Mouse (Mus musculus) lung, embryonic 15.5 days (tissue): ENCODE measurements at regions not wholly inside any gene's neighbourhood (a gene's known extent, or its start where the extent isn't known, plus 50 kb on each side); places are given as distances from the start of the nearest gene placed in this dataset.
"Not testable (repeated sequence)": the region's sequence is repeated elsewhere in the genome, so short reads cannot be mapped to it uniquely, and the experiment has no call there.

ENCODE experiments used
- ATAC-seq: fragments of 200-750 bp; cut with Nextera tagmentation; 2 replicates; pipeline ENCODE4 v1.8.0; 2017; ENCODE audit warnings: moderate number of reproducible peaks, borderline replicate concordance; ENCODE audit not compliant: low FRiP score, low TSS enrichment; ENCODE audit errors: extremely low read depth
- H3K27ac ChIP-seq: fragments of 300-500 bp; sonication (generic); 2 replicates; pipeline ENCODE4 v1.5.1; 2015; ENCODE audit warnings: moderate library complexity, mild to moderate bottlenecking, inconsistent platforms
- H3K27me3 ChIP-seq: fragments of 300-500 bp; sonication (generic); 2 replicates; pipeline ENCODE4 v1.6.1; 2015; ENCODE audit warnings: inconsistent platforms
- H3K36me3 ChIP-seq: fragments of 300-500 bp; sonication (generic); 2 replicates; pipeline ENCODE4 v1.6.1; 2015; ENCODE audit warnings: inconsistent platforms
- H3K4me1 ChIP-seq: fragments of 300-500 bp; sonication (generic); 2 replicates; pipeline ENCODE4 v1.6.1; 2015; ENCODE audit warnings: inconsistent platforms
- H3K4me2 ChIP-seq: fragments of 300-500 bp; sonication (generic); 2 replicates; pipeline ENCODE4 v1.6.1; 2015; ENCODE audit warnings: inconsistent platforms, mild to moderate bottlenecking, moderate library complexity
- H3K4me3 ChIP-seq: fragments of 300-500 bp; sonication (generic); 2 replicates; pipeline ENCODE4 v1.5.1; 2015; ENCODE audit warnings: mild to moderate bottlenecking, inconsistent platforms
- H3K9ac ChIP-seq: fragments of 300-500 bp; sonication (generic); 2 replicates; pipeline ENCODE4 v1.6.1; 2015; ENCODE audit warnings: inconsistent platforms
- H3K9me3 ChIP-seq: fragments of 300-500 bp; sonication (generic); 2 replicates; pipeline ENCODE4 v1.6.1; 2016; ENCODE audit warnings: inconsistent platforms
- WGBS: fragments of 180-500 bp; shearing (Covaris S2); methylation state at CpG from one replicate; pipeline ENCODE4 v1.1.7; 2015; 5-methylcytosine and 5-hydroxymethylcytosine counted together

- 72% methylated on average over 12 of the region's 12 CpGs for WGBS
- Histone ChIP-seq H3K36me3 (no peaks in the 10 kb centered on the region), H3K4me2 (no peak overlapping the region), H3K9ac (no peak overlapping the region), H3K9me3 (no peaks in the 10 kb centered on the region), H3K4me1 (no peaks in the 10 kb centered on the region), H3K4me3 (no peak overlapping the region), H3K27ac (no peak overlapping the region), H3K27me3 (no peaks in the 10 kb centered on the region)
- no peak for ATAC-seq
Measured at GRCm38 (mm10) chr4:94361528-94362217, 194.7 kb upstream of the Gm10306 start.

GRCm38 (mm10) chr4:94365375-94365774 lies 191.0 kb upstream of the Gm10306 start:
- WGBS, result 86% methylated on average over 4 of the region's 4 CpGs
- Histone ChIP-seq H3K4me2 (no peak overlapping the region), H3K27ac (no peak overlapping the region)

GRCm38 (mm10) chr4:94367174-94367573 lies 189.2 kb upstream of the Gm10306 start:
- ATAC-seq, result no peak
- Histone ChIP-seq H3K4me2 (no peak overlapping the region), H3K36me3 (no peaks in the 10 kb centered on the region), H3K27ac (no peak overlapping the region), H3K4me3 (no peak overlapping the region), H3K27me3 (no peaks in the 10 kb centered on the region), H3K4me1 (no peaks in the 10 kb centered on the region), H3K9me3 (no peaks in the 10 kb centered on the region), H3K9ac (no peak overlapping the region)
- 82% methylated on average over 3 of the region's 3 CpGs for WGBS

More at GRCm38 (mm10) chr4:94365375-94365774, 191.0 kb upstream of the Gm10306 start:
- Histone ChIP-seq H3K9me3 (no peaks in the 10 kb centered on the region), H3K9ac (no peak overlapping the region), H3K27me3 (no peaks in the 10 kb centered on the region), H3K4me3 (no peak overlapping the region), H3K36me3 (no peaks in the 10 kb centered on the region), H3K4me1 (no peaks in the 10 kb centered on the region)
- no peak for ATAC-seq

- Histone ChIP-seq H3K9ac (no peak overlapping the region), H3K4me1 (no peaks in the 10 kb centered on the region), H3K27me3 (no peaks in the 10 kb centered on the region), H3K36me3 (no peaks in the 10 kb centered on the region), H3K27ac (no peak overlapping the region), H3K4me3 (no peak overlapping the region), H3K9me3 (no peaks in the 10 kb centered on the region), H3K4me2 (no peak overlapping the region)
- no peak for ATAC-seq
- WGBS, result 42% methylated on average over 6 of the region's 6 CpGs
Measured at GRCm38 (mm10) chr4:94370981-94371380, 185.4 kb upstream of the Gm10306 start.

GRCm38 (mm10) chr4:94376256-94376655 lies 180.1 kb upstream of the Gm10306 start:
- H3K4me3 ChIP-seq, result no peak overlapping the region
- no peaks in the 10 kb centered on the region for H3K9me3 ChIP-seq
- H3K27ac ChIP-seq, result no peak overlapping the region
- no peaks in the 10 kb centered on the region for H3K36me3 ChIP-seq
- H3K9ac ChIP-seq, result no peak overlapping the region
- 76% methylated on average over 1 of the region's 1 CpGs for WGBS
- H3K4me2 ChIP-seq, result no peak overlapping the region
- H3K27me3 ChIP-seq, result no peaks in the 10 kb centered on the region
- no peak for ATAC-seq
- no peaks in the 10 kb centered on the region for H3K4me1 ChIP-seq

GRCm38 (mm10) chr4:94385703-94386102 lies 170.6 kb upstream of the Gm10306 start:
- H3K4me1 ChIP-seq, result no peaks in the 10 kb centered on the region
- no peaks in the 10 kb centered on the region for H3K27me3 ChIP-seq
- H3K27ac ChIP-seq, result no peak overlapping the region
- H3K9ac ChIP-seq, result no peak overlapping the region
- WGBS, result 26% methylated on average over 7 of the region's 7 CpGs
- no peak overlapping the region for H3K4me2 ChIP-seq
- H3K9me3 ChIP-seq, result no peaks in the 10 kb centered on the region
- H3K4me3 ChIP-seq, result no peak overlapping the region
- no peak for ATAC-seq
- H3K36me3 ChIP-seq, result no peaks in the 10 kb centered on the region

- no peak overlapping the region for H3K4me2 ChIP-seq
- H3K27ac ChIP-seq, result no peak overlapping the region
- no peaks in the 10 kb centered on the region for H3K4me1 ChIP-seq
- 32% methylated on average over 2 of the region's 2 CpGs for WGBS
- H3K9ac ChIP-seq, result no peak overlapping the region
- no peaks in the 10 kb centered on the region for H3K36me3 ChIP-seq
- no peak overlapping the region for H3K4me3 ChIP-seq
- no peaks in the 10 kb centered on the region for H3K9me3 ChIP-seq
- H3K27me3 ChIP-seq, result no peaks in the 10 kb centered on the region
- no peak for ATAC-seq
Measured at GRCm38 (mm10) chr4:94388317-94388716, 168.0 kb upstream of the Gm10306 start.

- Histone ChIP-seq H3K4me3 (no peak overlapping the region), H3K36me3 (no peaks in the 10 kb centered on the region), H3K27ac (no peak overlapping the region), H3K4me1 (no peaks in the 10 kb centered on the region), H3K9ac (no peak overlapping the region), H3K4me2 (no peak overlapping the region), H3K9me3 (no peaks in the 10 kb centered on the region), H3K27me3 (no peaks in the 10 kb centered on the region)
- 61% methylated on average over 2 of the region's 2 CpGs for WGBS
- no peak for ATAC-seq
Measured at GRCm38 (mm10) chr4:94394462-94394861, 161.9 kb upstream of the Gm10306 start.

- no peaks in the 10 kb centered on the region for H3K4me1 ChIP-seq
- ATAC-seq, result no peak
- H3K36me3 ChIP-seq, result no peaks in the 10 kb centered on the region
- H3K4me2 ChIP-seq, result no peak overlapping the region
- H3K27me3 ChIP-seq, result no peaks in the 10 kb centered on the region
- no peaks in the 10 kb centered on the region for H3K9me3 ChIP-seq
- no peak overlapping the region for H3K9ac ChIP-seq
- no peak overlapping the region for H3K27ac ChIP-seq
- no peak overlapping the region for H3K4me3 ChIP-seq
- 32% methylated on average over 2 of the region's 2 CpGs for WGBS
Measured at GRCm38 (mm10) chr4:94397284-94397683, 159.1 kb upstream of the Gm10306 start.

- H3K36me3 ChIP-seq, result no peaks in the 10 kb centered on the region
- H3K9me3 ChIP-seq, result no peaks in the 10 kb centered on the region
- H3K9ac ChIP-seq, result no peak overlapping the region
- no peaks in the 10 kb centered on the region for H3K4me1 ChIP-seq
- no peak overlapping the region for H3K27ac ChIP-seq
- H3K4me3 ChIP-seq, result no peak overlapping the region
- WGBS, result 85% methylated on average over 1 of the region's 1 CpGs
- no peak for ATAC-seq
- no peak overlapping the region for H3K4me2 ChIP-seq
- no peaks in the 10 kb centered on the region for H3K27me3 ChIP-seq
Measured at GRCm38 (mm10) chr4:94406922-94407321, 149.4 kb upstream of the Gm10306 start.

GRCm38 (mm10) chr4:94407503-94407902 lies 148.8 kb upstream of the Gm10306 start:
- H3K4me3 ChIP-seq, result no peak overlapping the region
- no peak overlapping the region for H3K9ac ChIP-seq
- 84% methylated on average over 4 of the region's 4 CpGs for WGBS
- no peak overlapping the region for H3K4me2 ChIP-seq
- no peak overlapping the region for H3K27ac ChIP-seq
- H3K9me3 ChIP-seq, result no peaks in the 10 kb centered on the region
- no peaks in the 10 kb centered on the region for H3K27me3 ChIP-seq
- no peaks in the 10 kb centered on the region for H3K4me1 ChIP-seq
- no peaks in the 10 kb centered on the region for H3K36me3 ChIP-seq
- no peak for ATAC-seq

- H3K9me3 ChIP-seq, result no peaks in the 10 kb centered on the region
- H3K4me2 ChIP-seq, result no peak overlapping the region
- WGBS, result 41% methylated on average over 2 of the region's 2 CpGs
- no peaks in the 10 kb centered on the region for H3K4me1 ChIP-seq
- no peaks in the 10 kb centered on the region for H3K27me3 ChIP-seq
- no peaks in the 10 kb centered on the region for H3K36me3 ChIP-seq
- ATAC-seq, result no peak
- H3K9ac ChIP-seq, result no peak overlapping the region
- no peak overlapping the region for H3K27ac ChIP-seq
- H3K4me3 ChIP-seq, result no peak overlapping the region
Measured at GRCm38 (mm10) chr4:94412661-94413060, 143.7 kb upstream of the Gm10306 start.

- not testable (repeated sequence) for H3K4me2 ChIP-seq, H3K9me3 ChIP-seq, H3K9ac ChIP-seq, H3K27me3 ChIP-seq, H3K36me3 ChIP-seq, ATAC-seq, H3K4me3 ChIP-seq, H3K27ac ChIP-seq, H3K4me1 ChIP-seq
- 70% methylated on average over 10 of the region's 10 CpGs for WGBS
Measured at GRCm38 (mm10) chr4:94425525-94425924, 130.8 kb upstream of the Gm10306 start.
